ENCODE assay signal across 10 mouse cellular contexts in the genomic region with DNA sequence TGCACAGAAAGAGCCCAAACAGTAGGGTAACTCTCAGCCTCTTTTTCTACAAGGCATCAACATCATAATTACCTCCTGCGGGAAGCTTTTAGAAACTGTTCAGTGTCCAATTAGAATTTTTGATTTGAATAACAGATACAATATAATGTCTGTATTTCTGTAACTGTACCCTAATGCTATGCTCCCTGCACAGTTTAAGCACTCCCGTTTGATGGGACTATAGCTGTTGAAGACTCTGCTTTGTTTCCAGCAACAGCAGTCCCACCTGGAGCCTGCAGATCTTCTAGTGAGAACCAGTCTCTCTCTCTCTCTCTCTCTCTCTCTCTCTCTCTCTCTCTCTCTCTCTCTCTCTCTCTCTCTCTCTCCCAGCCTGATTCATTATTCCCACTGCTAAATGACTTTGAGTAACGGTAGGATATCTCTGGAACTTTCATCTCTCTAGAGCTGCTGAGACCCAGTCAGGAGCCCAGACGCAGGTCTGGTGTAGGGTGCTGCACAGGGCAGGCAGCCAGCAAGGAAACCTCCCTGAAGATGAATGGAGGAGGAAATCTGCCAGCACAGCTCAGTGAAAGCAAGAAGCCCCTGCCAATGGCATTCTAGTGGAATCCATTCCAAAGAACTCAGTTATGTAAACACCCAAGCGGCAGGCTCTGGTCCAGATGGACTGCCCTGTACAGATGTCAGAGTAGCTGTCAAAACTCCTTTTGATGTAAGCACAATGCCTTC.
A peak's percentile ranks its signal among the peaks of the same experiment; 100 is the strongest.
DNase-seq lines count a peak whose midpoint lies in the region; ATAC-seq lines count a peak whose summit lies in the region.
"Had no signal": no experiment of that assay in that cellular context is flagged by ENCODE, and none has a peak within 500 bp of the region (broad histone marks: within the 10 kb centered on the region; RNA-seq: fewer than 3 reads in every experiment).

No protein-coding gene starts in this region.

- no peaks in the 10 kb centered on the region for H3K27me3 ChIP-seq in heart, embryonic 11.5 days (ENCODE audit: control insufficient read depth, insufficient read depth, low read length)
- H3K27me3 ChIP-seq in intestine, embryonic 16.5 days (replicated peaks; ENCODE audit: control insufficient read depth, insufficient read depth, low read length), result no peaks in the 10 kb centered on the region

- no peak for ATAC-seq in heart, embryonic 11.5 days (replicated peaks; ENCODE audit: insufficient number of reproducible peaks, low FRiP score, low TSS enrichment)
- peak; percentile 81 for ATAC-seq in intestine, embryonic 16.5 days

- no peak overlapping the region for H3K4me2 ChIP-seq in heart, embryonic 11.5 days
- H3K4me2 ChIP-seq in intestine, embryonic 16.5 days (ENCODE audit: low read depth, low read length), result no peak overlapping the region

- 40% methylated on average over 5 of the region's 5 CpGs for whole genome bisulfite sequencing in heart, embryonic 11.5 days (ENCODE audit: insufficient replicate concordance)
- WGBS in intestine, embryonic 16.5 days, result 34% methylated on average over 5 of the region's 5 CpGs

- no peak overlapping the region for H3K27ac ChIP-seq in heart, embryonic 11.5 days (ENCODE audit: low read depth, low read length)
- no peak overlapping the region for H3K27ac ChIP-seq in intestine, embryonic 16.5 days (ENCODE audit: low read length)
- H3K27ac ChIP-seq: macrophage had no signal

- H3K9ac ChIP-seq in heart, embryonic 11.5 days (ENCODE audit: low read depth, low read length), result no peak overlapping the region
- no peak overlapping the region for H3K9ac ChIP-seq in intestine, embryonic 16.5 days (ENCODE audit: low read depth, low read length)

- no peaks in the 10 kb centered on the region for H3K9me3 ChIP-seq in heart, embryonic 11.5 days (replicated peaks; ENCODE audit: control insufficient read depth, low read length)
- no peaks in the 10 kb centered on the region for H3K9me3 ChIP-seq in intestine, embryonic 16.5 days (ENCODE audit: control insufficient read depth, low read length)

- H3K4me1 ChIP-seq in heart, embryonic 11.5 days (ENCODE audit: control insufficient read depth, insufficient read depth, low read length), result peaks cover 8% of the 10 kb centered on the region
- H3K4me1 ChIP-seq in intestine, embryonic 16.5 days (ENCODE audit: control insufficient read depth, insufficient read depth, low read length), result 0 out of 2 replicates have a peak, but pooled peaks cover 6% of the 10 kb centered on the region

- peak; percentile 91 for DNase-seq in heart, adult 11 months
- peak; percentile 31 for DNase-seq in urinary bladder, postnatal 14 days (ENCODE audit: low spot score)
- DNase-seq in urinary bladder, postnatal 10 days (ENCODE audit: low spot score), result no peak
- DNase-seq in natural killer cell, adult 2 months (ENCODE audit: low spot score in 2 of 2), result no peak
- no peak for DNase-seq in urinary bladder, adult 2 months (ENCODE audit: low spot score)
- DNase-seq in embryo, embryonic 10.5 days (ENCODE audit: low spot score), result no peak

- H3K4me3 ChIP-seq in heart, embryonic 11.5 days (ENCODE audit: low read depth, low read length), result no peak overlapping the region
- H3K4me3 ChIP-seq in intestine, embryonic 16.5 days (ENCODE audit: low read length), result no peak overlapping the region
- H3K4me3 ChIP-seq: erythroblast, embryonic 14.5 days had no signal

- no peaks in the 10 kb centered on the region for H3K36me3 ChIP-seq in heart, embryonic 11.5 days (ENCODE audit: control insufficient read depth, insufficient read depth, low read length)
- no peaks in the 10 kb centered on the region for H3K36me3 ChIP-seq in intestine, embryonic 16.5 days (ENCODE audit: control insufficient read depth, insufficient read depth, low read length)

Comparison
In these comparisons a context has a peak if more than half of its experiments do, and no peak if none do; other contexts are left out.
1. DNase-seq: peak in heart, adult 11 months (single experiment) and urinary bladder, postnatal 14 days (single experiment); none in urinary bladder, postnatal 10 days (single experiment), natural killer cell, adult 2 months (0 of 2), urinary bladder, adult 2 months (single experiment) and embryo, embryonic 10.5 days (single experiment).